Mouse (Mus musculus) CH12F3 (cell line): ENCODE measurements around the gene Tceal6.
"Not testable (repeated sequence)": the region's sequence is repeated elsewhere in the genome, so short reads cannot be mapped to it uniquely, and the experiment has no call there.

Experiments used
- in situ Hi-C: fragments of 300-500 bp; cut with MboI; formaldehyde crosslinking; loops from 2 replicates; pipeline ENCODE4 v1.14.3; 2020; ENCODE audit warnings: low sequenced_read_pairs

Gene Tceal6

DNA sequence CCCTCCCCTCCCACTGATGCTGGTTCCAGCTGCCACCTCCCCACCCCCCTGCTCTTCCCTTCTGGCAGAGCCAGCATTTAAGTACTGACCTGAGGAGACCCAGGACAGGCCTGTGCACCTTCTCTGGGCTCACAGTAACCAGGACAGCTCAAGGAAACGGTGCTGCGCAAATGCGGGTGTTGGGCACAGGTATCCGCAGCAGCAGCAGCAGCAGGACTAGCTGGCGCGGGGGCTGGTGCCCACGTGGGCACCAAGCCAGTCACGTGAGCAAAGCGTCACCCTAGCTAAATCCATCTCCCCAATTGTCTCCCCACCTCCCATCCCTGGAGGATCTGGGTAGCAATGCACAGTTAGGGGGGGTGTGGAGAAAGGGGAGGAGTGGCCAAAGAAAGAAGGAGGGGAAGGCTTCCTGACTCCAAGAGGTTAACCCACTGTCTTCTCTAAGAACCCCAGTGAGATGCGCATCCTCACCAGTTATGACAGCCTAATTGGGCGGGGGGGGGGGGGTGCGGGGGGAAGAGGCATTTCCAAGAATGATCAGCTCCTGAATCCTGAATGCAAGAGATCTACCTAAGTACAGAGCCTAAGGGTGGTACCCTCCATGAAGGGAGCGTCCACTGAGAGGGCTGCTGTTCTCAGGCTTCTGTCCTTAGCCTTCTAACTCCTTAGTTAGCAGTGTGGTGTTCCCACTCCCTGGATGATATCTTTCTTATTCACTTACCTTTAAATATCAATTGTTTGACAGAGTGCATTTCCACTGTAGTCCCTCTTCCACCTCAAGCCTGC is at the start of gene Tceal6:
Tceal6 (minus strand) TSS at position 252 of the 786 bp plus-strand sequence.
- in situ Hi-C loops: no loop called here

- in situ Hi-C loops: not testable (repeated sequence)
Measured at GRCm38 (mm10) chrX:135209773-135210435, 583 bp downstream of the Tceal6 start.

GRCm38 (mm10) chrX:135189924-135190323 is 20.6 kb downstream of the Tceal6 start:
- in situ Hi-C loops: not testable (repeated sequence)

- in situ Hi-C loops: not testable (repeated sequence)
Measured at GRCm38 (mm10) chrX:135188661-135189060, 21.8 kb downstream of the Tceal6 start.

DNA sequence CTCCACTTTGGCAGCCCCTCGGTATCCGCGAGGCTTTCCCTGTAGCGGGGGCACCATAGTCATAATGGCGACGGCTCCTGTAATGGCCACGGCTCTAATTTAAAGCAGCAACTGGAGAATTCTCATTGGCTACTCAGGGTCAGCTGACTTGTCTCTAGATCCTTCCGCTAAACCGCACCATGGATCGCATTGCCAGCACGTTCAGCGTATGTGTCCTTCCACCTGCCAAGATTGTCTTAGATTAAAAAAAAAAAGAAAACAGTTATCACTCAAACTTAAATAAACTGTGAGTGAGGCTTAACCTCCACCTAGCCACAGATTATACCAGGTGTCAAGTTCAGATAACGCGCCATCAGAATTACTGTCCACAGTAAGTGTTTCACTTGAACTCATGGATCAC is 33.0 kb downstream of the Tceal6 start, which contains the start of gene Gm15023:
Gm15023 (minus strand) TSS at position 101 of the 400 bp plus-strand sequence.
- in situ Hi-C loops: not testable (repeated sequence)
